Mouse (Mus musculus): ENCODE results near the gene Lrrc1. TPM values are rescaled to one million over a fixed set of nuclear protein-coding genes. Genes with fewer than 3 reads are reported as not detected.
A peak's percentile ranks its signal among the peaks of the same experiment; 100 is the strongest.

Lrrc1 gene
- polyA plus RNA-seq, 1 experiment from 2014 or later = 8.7 TPM

DNA sequence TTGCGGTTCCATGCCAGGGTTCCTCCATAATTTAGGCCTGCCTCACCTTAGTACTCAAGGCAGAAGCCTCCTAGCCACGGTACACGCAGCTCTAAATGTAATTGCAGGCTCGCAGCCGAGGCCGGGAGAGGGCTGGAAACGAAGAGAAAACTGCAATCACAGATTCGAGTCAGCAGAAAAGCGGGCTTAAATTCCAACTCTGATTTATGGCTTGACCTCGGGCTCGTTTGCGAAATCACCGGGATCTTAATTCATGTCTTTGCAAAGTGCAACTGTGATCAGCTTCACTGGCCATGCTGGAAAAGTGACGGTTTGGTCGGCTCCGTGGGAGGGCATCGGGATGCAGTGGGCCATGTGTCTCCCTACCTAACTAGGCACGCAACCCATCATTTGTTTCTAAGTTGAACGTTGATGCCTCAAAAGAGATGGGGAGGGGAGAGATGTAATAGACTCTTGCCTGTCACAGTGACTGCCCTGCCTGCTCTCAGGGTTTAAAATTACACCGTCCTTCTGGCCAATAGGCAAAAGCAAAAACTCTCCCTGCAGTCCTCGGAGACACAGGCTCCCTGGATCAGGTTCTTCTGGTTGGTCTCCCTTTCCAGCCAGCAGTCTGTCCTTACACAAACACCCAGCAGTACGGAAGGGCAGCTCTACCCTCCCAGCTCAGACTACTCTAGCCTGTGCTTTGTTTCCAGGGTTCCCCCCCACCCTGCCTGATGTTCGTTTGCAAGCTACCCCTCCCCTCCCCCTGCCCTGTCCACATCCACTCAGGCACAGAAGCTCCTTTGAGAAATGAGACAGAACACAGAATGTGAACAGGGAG is 117.2 kb downstream of the Lrrc1 start:
- Histone ChIP-seq H3K27ac (peak overlapping the region; percentile 78), H3K4me1 (peaks cover 22% of the 10 kb centered on the region), H3K36me3 (no peaks in the 10 kb centered on the region), H3K27me3 (no peaks in the 10 kb centered on the region), H3K9me3 (replicated peaks) (no peaks in the 10 kb centered on the region), H3K4me2 (replicated peaks) (peak overlapping the region; percentile 42), H3K4me3 (no peak overlapping the region; the same call in 1 of the 2 replicates), H3K9ac (no peak overlapping the region)
- peak; percentile 82 for ATAC-seq (ENCODE audit: low FRiP score)
- WGBS = 36% methylated on average over 23 of the region's 23 CpGs

GRCm38 (mm10) chr9:77426110-77426509 is 118.6 kb downstream of the Lrrc1 start:
- Histone ChIP-seq H3K27me3 (no peaks in the 10 kb centered on the region), H3K36me3 (no peaks in the 10 kb centered on the region), H3K4me3 (no peak overlapping the region), H3K4me1 (peaks cover 22% of the 10 kb centered on the region), H3K9me3 (replicated peaks) (no peaks in the 10 kb centered on the region), H3K9ac (no peak overlapping the region), H3K27ac (no peak overlapping the region), H3K4me2 (replicated peaks) (no peak overlapping the region)
- ATAC-seq (ENCODE audit: low FRiP score) = no peak
- WGBS = 67% methylated on average over 14 of the region's 14 CpGs

DNA sequence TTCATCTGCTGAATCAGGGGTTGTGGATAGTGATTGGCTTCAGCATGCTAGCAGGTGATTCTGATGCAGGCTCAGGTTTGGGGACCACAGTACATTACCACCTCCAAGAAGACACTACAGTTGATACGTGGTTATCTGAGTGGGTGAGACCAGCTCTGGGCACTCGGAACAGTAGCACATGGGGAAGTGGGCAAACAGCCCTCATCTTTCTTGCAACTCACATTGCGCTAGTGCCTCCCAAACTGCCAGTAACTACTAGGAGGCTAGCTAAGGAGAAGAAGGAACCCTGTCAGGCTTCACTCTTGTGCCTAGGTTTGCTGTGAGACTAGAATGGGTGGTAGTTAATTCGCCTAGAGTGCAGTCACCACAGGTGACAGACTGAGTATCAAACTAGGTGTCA is 119.1 kb downstream of the Lrrc1 start:
- Histone ChIP-seq H3K27ac (no peak overlapping the region), H3K27me3 (no peaks in the 10 kb centered on the region), H3K4me1 (peaks cover 22% of the 10 kb centered on the region), H3K9me3 (replicated peaks) (no peaks in the 10 kb centered on the region), H3K4me3 (no peak overlapping the region), H3K9ac (no peak overlapping the region), H3K4me2 (replicated peaks) (no peak overlapping the region), H3K36me3 (no peaks in the 10 kb centered on the region)
- WGBS = 93% methylated on average over 4 of the region's 4 CpGs
- ATAC-seq (ENCODE audit: low FRiP score) = no peak

DNA sequence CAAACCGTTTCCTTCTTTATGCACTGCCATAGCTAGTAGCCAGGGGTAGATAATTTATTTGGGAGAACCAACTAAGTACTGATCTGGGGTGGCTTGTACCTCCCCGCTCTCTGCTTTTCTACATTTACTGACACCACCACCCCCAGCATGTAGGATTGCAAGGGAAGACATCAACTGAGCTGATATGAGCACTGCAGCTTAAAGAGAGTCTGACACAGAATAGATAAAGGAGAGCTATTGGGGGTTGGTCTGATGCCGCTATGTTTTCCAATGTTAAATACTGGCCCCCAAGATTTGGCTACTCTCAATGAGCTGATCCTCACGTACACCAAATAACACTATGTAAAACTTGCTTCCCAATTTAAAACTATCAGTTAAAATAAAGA is 124.5 kb downstream of the Lrrc1 start:
- no peak overlapping the region for H3K27ac ChIP-seq
- H3K27me3 ChIP-seq = no peaks in the 10 kb centered on the region
- ATAC-seq (ENCODE audit: low FRiP score) = no peak
- no peak overlapping the region for H3K4me2 ChIP-seq (replicated peaks)
- no peaks in the 10 kb centered on the region for H3K4me1 ChIP-seq
- H3K9me3 ChIP-seq (replicated peaks) = no peaks in the 10 kb centered on the region
- no peak overlapping the region for H3K4me3 ChIP-seq
- no peak overlapping the region for H3K9ac ChIP-seq
- WGBS = 87% methylated on average over 4 of the region's 4 CpGs
- H3K36me3 ChIP-seq = no peaks in the 10 kb centered on the region

DNA sequence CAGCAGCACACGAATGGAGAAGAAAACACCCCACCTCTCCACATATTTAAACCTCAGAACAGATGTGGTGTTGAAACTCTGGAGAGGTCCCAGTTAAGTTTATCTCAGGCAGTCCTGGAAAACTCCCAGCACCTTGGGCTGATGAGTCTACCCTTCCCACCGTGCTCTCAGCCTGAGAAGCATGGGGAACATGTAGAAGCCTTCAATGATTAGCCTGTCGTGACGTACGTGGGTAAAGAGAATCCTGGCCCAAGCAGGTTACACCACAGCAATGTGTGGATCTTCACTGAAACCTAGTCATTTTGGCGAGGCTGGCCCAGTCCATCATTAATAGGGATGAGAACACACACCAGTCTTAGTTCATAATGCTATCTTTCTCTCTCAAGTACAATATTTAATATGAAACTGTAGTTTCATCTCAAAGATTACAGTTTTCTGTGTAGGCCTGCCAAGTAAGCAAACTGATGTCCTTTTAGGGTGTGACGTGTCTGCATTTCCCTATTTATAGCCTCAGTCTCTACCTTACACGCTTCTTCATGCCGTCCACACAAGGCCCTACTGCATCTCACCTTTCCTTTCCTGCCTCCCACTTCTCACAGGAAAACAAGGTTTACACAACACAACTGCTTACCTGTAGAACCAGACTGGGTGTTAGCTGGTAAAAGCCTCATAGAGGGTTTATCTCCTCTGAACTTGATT is 125.0 kb downstream of the Lrrc1 start:
- Histone ChIP-seq H3K27ac (no peak overlapping the region), H3K9me3 (replicated peaks) (no peaks in the 10 kb centered on the region), H3K9ac (no peak overlapping the region), H3K27me3 (no peaks in the 10 kb centered on the region), H3K36me3 (no peaks in the 10 kb centered on the region), H3K4me2 (replicated peaks) (no peak overlapping the region), H3K4me1 (no peaks in the 10 kb centered on the region), H3K4me3 (no peak overlapping the region)
- ATAC-seq (ENCODE audit: low FRiP score) = no peak
- WGBS = 85% methylated on average over 9 of the region's 9 CpGs

DNA sequence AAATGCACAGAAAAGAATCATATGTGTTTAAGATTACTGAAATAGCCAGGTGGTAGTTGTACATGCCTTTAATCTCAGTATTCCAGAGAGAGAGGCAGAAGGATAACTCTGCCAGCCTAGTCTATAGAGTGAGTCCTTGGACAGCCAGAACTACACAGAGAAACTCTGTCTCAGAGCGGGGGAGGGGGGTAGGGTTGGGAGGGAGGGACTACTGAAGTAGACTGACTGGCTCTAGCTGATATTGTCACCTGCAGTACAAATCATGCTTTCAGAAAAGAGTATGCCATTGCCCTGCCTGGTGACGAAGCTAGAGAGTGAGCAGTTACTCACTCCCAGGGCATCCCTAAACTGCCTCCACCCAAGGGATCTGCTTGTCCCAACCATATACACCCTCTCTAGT is 125.9 kb downstream of the Lrrc1 start:
- Histone ChIP-seq H3K4me1 (peaks cover 2% of the 10 kb centered on the region), H3K27ac (no peak overlapping the region), H3K4me3 (no peak overlapping the region), H3K27me3 (no peaks in the 10 kb centered on the region), H3K36me3 (no peaks in the 10 kb centered on the region), H3K9ac (no peak overlapping the region), H3K4me2 (replicated peaks) (no peak overlapping the region), H3K9me3 (replicated peaks) (no peaks in the 10 kb centered on the region)
- 84% methylated on average over 2 of the region's 2 CpGs for WGBS
- ATAC-seq (ENCODE audit: low FRiP score) = no peak

GRCm38 (mm10) chr9:77416486-77416885 is 128.2 kb downstream of the Lrrc1 start:
- Histone ChIP-seq H3K27me3 (no peaks in the 10 kb centered on the region), H3K4me2 (replicated peaks) (no peak overlapping the region), H3K9me3 (replicated peaks) (no peaks in the 10 kb centered on the region), H3K27ac (no peak overlapping the region), H3K9ac (no peak overlapping the region), H3K36me3 (no peaks in the 10 kb centered on the region), H3K4me3 (no peak overlapping the region), H3K4me1 (peaks cover 4% of the 10 kb centered on the region)
- 93% methylated on average over 4 of the region's 4 CpGs for WGBS
- no peak for ATAC-seq (ENCODE audit: low FRiP score)

DNA sequence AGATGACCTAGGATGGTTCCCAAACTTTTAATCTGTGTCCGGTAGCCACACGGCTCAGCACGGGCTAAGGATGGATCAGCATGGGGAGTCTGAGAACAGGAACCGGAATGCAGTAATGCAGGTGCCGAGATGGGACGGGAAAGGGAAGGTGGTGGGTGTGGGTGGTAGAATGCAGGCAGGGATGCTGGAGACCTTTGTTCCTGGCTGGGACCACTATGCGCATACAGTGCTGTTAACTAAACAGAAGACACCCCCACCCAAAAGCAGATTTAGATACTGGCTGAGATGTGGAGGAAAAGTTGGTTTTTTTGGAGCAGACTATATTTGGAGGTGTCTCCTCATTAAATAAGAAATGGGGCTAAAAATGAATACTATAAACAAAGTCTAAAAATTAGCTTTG is 128.7 kb downstream of the Lrrc1 start:
- Histone ChIP-seq H3K9ac (no peak overlapping the region), H3K4me3 (no peak overlapping the region), H3K36me3 (no peaks in the 10 kb centered on the region), H3K4me2 (replicated peaks) (no peak overlapping the region), H3K9me3 (replicated peaks) (no peaks in the 10 kb centered on the region), H3K4me1 (peaks cover 4% of the 10 kb centered on the region), H3K27me3 (no peaks in the 10 kb centered on the region), H3K27ac (no peak overlapping the region)
- 92% methylated on average over 7 of the region's 7 CpGs for WGBS
- ATAC-seq (ENCODE audit: low FRiP score) = no peak

GRCm38 (mm10) chr9:77411830-77412425 is 132.7 kb downstream of the Lrrc1 start:
- H3K4me1 ChIP-seq = peaks cover 4% of the 10 kb centered on the region
- H3K27me3 ChIP-seq = no peaks in the 10 kb centered on the region
- H3K9ac ChIP-seq = no peak overlapping the region
- no peak overlapping the region for H3K4me2 ChIP-seq (replicated peaks)
- 82% methylated on average over 3 of the region's 3 CpGs for WGBS
- H3K27ac ChIP-seq = no peak overlapping the region
- H3K4me3 ChIP-seq = no peak overlapping the region
- no peaks in the 10 kb centered on the region for H3K9me3 ChIP-seq (replicated peaks)
- H3K36me3 ChIP-seq = no peaks in the 10 kb centered on the region
- no peak for ATAC-seq (ENCODE audit: low FRiP score)

DNA sequence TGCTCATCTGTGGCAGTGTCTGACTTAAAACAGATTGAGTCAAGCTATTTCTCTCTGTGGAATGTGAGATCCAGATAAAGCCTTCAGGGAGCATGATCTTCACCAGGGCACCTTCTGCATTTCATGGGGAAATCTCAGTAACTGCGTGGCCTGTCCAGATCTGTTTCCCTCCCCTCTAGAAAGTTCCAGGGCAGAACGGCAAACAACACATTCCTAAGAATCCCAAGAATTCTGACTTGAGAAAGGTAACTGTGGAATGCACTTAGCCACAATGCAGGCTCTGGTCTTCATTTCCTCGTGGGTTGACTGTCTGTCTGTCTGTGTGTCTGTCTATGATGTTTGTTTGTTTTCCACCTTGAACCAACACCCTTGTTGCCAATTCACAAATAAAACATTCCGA is 133.7 kb downstream of the Lrrc1 start:
- H3K4me2 ChIP-seq (replicated peaks) = no peak overlapping the region
- H3K27ac ChIP-seq = no peak overlapping the region
- H3K4me3 ChIP-seq = no peak overlapping the region
- H3K9me3 ChIP-seq (replicated peaks) = no peaks in the 10 kb centered on the region
- H3K4me1 ChIP-seq = peaks cover 4% of the 10 kb centered on the region
- no peak for ATAC-seq (ENCODE audit: low FRiP score)
- H3K27me3 ChIP-seq = no peaks in the 10 kb centered on the region
- H3K36me3 ChIP-seq = no peaks in the 10 kb centered on the region
- H3K9ac ChIP-seq = no peak overlapping the region
- 70% methylated on average over 4 of the region's 4 CpGs for WGBS

DNA sequence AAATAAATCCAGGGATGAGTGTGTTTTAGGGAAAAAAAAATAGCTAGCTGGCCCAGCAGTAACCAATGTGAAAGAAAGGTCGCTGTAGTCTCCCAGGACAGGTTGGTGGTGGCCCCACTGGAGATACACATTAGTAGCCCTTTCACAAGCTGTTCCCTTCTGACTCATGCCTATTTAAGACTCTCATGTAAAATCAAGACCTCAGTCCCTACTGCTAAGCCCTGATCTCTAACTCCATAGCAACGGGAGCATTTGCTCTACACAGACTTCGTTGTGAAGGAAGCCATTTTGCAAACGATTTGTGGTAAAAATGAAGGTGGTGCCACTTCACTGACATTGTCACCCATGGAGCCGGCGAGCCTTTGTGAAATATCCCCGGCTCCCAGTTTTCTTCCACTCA is 134.1 kb downstream of the Lrrc1 start:
- WGBS = 84% methylated on average over 7 of the region's 7 CpGs

DNA sequence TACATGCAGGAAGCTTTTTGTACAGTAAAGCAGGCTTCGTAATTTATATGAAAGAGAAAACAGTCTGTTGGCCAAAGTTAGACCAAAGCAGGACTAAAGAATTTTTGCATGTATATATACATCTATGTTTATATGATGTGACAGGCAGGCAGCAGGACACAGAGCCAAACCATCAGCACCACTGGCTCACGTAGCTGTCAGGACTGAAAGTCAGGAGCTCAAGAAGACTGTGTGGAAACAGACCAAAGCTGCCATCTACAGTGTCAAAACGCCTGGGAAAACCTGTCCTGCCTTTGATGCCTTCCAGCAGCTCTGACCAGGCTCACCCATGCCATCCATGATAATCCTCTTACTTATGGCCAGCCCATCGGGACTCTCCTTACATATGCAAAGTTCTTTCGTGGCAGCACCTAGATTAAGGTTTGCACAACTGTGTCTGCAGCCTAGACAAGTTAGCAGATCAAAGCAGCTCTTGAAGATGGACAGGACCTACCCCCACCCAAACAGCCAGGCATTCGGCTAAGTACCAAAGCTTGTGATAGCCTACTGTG is 136.5 kb downstream of the Lrrc1 start:
- Histone ChIP-seq H3K36me3 (no peaks in the 10 kb centered on the region), H3K4me2 (replicated peaks) (no peak overlapping the region), H3K4me1 (no peaks in the 10 kb centered on the region), H3K4me3 (no peak overlapping the region), H3K27ac (no peak overlapping the region), H3K9ac (no peak overlapping the region), H3K27me3 (no peaks in the 10 kb centered on the region), H3K9me3 (replicated peaks) (no peaks in the 10 kb centered on the region)
- WGBS = 47% methylated on average over 6 of the region's 6 CpGs
- ATAC-seq (ENCODE audit: low FRiP score) = no peak

More for the DNA sequence above, 134.1 kb downstream of the Lrrc1 start:
- Histone ChIP-seq H3K9me3 (replicated peaks) (no peaks in the 10 kb centered on the region), H3K4me1 (peaks cover 4% of the 10 kb centered on the region), H3K27me3 (no peaks in the 10 kb centered on the region), H3K4me2 (replicated peaks) (no peak overlapping the region), H3K27ac (no peak overlapping the region), H3K4me3 (no peak overlapping the region), H3K36me3 (no peaks in the 10 kb centered on the region), H3K9ac (no peak overlapping the region)
- ATAC-seq (ENCODE audit: low FRiP score) = no peak
